ENCODE assay signal across 8 mouse cellular contexts in genomic region chr2:51148975-51149374, GRCm38 (mm10). TPM values are rescaled to one million over a fixed set of nuclear protein-coding genes. Genes with fewer than 3 reads are reported as not detected.
A peak's percentile ranks its signal among the peaks of the same experiment; 100 is the strongest.
DNase-seq lines count a peak whose midpoint lies in the region; ATAC-seq and TF ChIP-seq lines count a peak whose summit lies in the region.

Gene Rnd3, minus strand, starts transcription at chr2:51149111.

- under 1% methylated on average over 25 of the region's 25 CpGs for WGBS in intestine, embryonic 14.5 days

- H3K36me3 ChIP-seq in intestine, embryonic 14.5 days (ENCODE audit: control insufficient read depth, insufficient read depth, low read length), result no peaks in the 10 kb centered on the region

- peak within 1 kb of the TSS; percentile 89 for H3K4me3 ChIP-seq in cortical plate, adult 2 months (ENCODE audit: insufficient read depth, low read length)
- peak within 1 kb of the TSS; percentile 92 for H3K4me3 ChIP-seq in intestine, embryonic 14.5 days (ENCODE audit: low read depth, low read length)

- peak; percentile 96 to 99 for DNase-seq in adrenal gland, adult (ENCODE audit: inconsistent age in 2 of 2, low spot score in 1 of 2)
- peak; percentile 96 for DNase-seq in gastrocnemius, postnatal 14 days
- peak; percentile 96 for DNase-seq in intestine, embryonic 14.5 days (ENCODE audit: low spot score)
- DNase-seq in left cerebral cortex, postnatal 10 days (ENCODE audit: extremely low spot score in 1 of 2, low spot score in 2 of 2), result peak; percentile 92 to 96
- DNase-seq in right cerebral cortex, postnatal 10 days (ENCODE audit: low spot score in 2 of 2), result peak; percentile 96 to 97
- peak; percentile 98 for DNase-seq in urinary bladder, postnatal 14 days (ENCODE audit: low spot score)

- peak; percentile 67 for TF ChIP-seq CTCF in cortical plate, adult 2 months (IDR thresholded peaks at IDR 0.05; ENCODE audit: extremely low read depth, insufficient read depth, low read length)

- H3K9ac ChIP-seq in intestine, embryonic 14.5 days (ENCODE audit: low read length), result peak within 1 kb of the TSS; percentile 95

- no peaks in the 10 kb centered on the region for H3K27me3 ChIP-seq in intestine, embryonic 14.5 days (replicated peaks; ENCODE audit: control insufficient read depth, insufficient read depth, low read length)

- no peaks in the 10 kb centered on the region for H3K9me3 ChIP-seq in intestine, embryonic 14.5 days (ENCODE audit: control insufficient read depth, low read length)

- H3K27ac ChIP-seq in cortical plate, adult 2 months (ENCODE audit: insufficient read depth, low read length), result peak within 1 kb of the TSS; percentile 79
- H3K27ac ChIP-seq in intestine, embryonic 14.5 days (ENCODE audit: low read depth), result peak within 1 kb of the TSS; percentile 92

- peak within 1 kb of the TSS; percentile 65 for H3K4me2 ChIP-seq in intestine, embryonic 14.5 days (ENCODE audit: low read length)

- intact Hi-C loops in gastrocnemius, postnatal 14 days (cut with DNase I; ENCODE audit: low total_unique reads), result no loop called here
- intact Hi-C loops in left cerebral cortex, postnatal 10 days (cut with DNase I), result loop anchor here (5.0 to 10.0 kb wide), 5 partner anchors 174 to 842 kb away; no protein-coding TSS in a partner anchor

- no peaks in the 10 kb centered on the region for H3K4me1 ChIP-seq in cortical plate, adult 2 months (ENCODE audit: control insufficient read depth, insufficient read depth, low read length)
- H3K4me1 ChIP-seq in intestine, embryonic 14.5 days (replicated peaks; ENCODE audit: control insufficient read depth, insufficient read depth, low read length), result peaks cover 12% of the 10 kb centered on the region

- peak; percentile 77 for ATAC-seq in intestine, embryonic 14.5 days (replicated peaks; ENCODE audit: low FRiP score, low TSS enrichment, low read depth)
- ATAC-seq in megakaryocyte progenitor cell, adult 5-6 weeks (replicated peaks; ENCODE audit: poor library complexity), result peak; percentile 86

- peak; percentile 98 for TF ChIP-seq POLR2A in cortical plate, adult 2 months (IDR thresholded peaks at IDR 0.05; ENCODE audit: extremely low read depth, insufficient read depth, low read length)

RNA-seq across cellular contexts. Expression of gene Rnd3, which starts in this region (rescaled TPM):
- polyA plus RNA-seq in cortical plate, adult 2 months (2012; rRNA removed), result 10.4 and 10.5 TPM in 2 replicates
- 10 to 100 TPM in 1 of 2 experiments, 1 to 10 TPM in 1; 9.9 to 14.0 TPM for total RNA-seq in gastrocnemius, postnatal 14 days (2021)
- polyA plus RNA-seq in intestine, embryonic 14.5 days (2014; fragmentation: Nextera tagmentation; extraction: Ambion mirVana), result 85.0 and 104 TPM in 2 replicates
- 10 to 100 TPM; 27.2 to 32.5 TPM for total RNA-seq in left cerebral cortex, postnatal 10 days (2021)
- total RNA-seq in megakaryocyte progenitor cell, adult 5-6 weeks (2015), result 0.59 and 0.85 TPM in 2 replicates
- 2.0 and 2.2 TPM in 2 replicates for total RNA-seq in megakaryocyte progenitor cell, adult 5-6 weeks (2017)

Comparison
In these comparisons a context has a peak if more than half of its experiments do, and no peak if none do; other contexts are left out.
1. Peak in every context shown above with its lines: DNase-seq, ATAC-seq, H3K4me3 ChIP-seq and H3K27ac ChIP-seq.